Mouse (Mus musculus) embryonic stem cell, embryonic (primary cell): ENCODE data around the gene Kcna7.

ENCODE experiments used
- CTCF ChIA-PET, 4 experiments: fragments of 300-600 bp in 2 of 4; fragments of 350-600 bp in 2 of 4; sonication (Branson Sonifier 250); formaldehyde crosslinking; loops; one replicate each; lab custom pipeline; 2022; ENCODE audit warnings: inconsistent platforms in 2 of 4; lab: Charles Lee
- POLR2A ChIA-PET, 4 experiments: fragments of 300-600 bp in 2 of 4; fragments of 350-600 bp in 2 of 4; sonication (Branson Sonifier 250); formaldehyde crosslinking; loops; one replicate each; lab custom pipeline; 2022; ENCODE audit warnings: antibody characterized with exemption in 4 of 4, inconsistent platforms in 1 of 4; lab: Charles Lee

Gene Kcna7

GRCm38 (mm10) chr7:45405091-45406075 is at the start of gene Kcna7:
Kcna7 (plus strand) TSS chr7:45405653.
- ChIA-PET POLR2A (interaction anchor here in 3 of 4 experiments (0.6 to 39.9 kb wide), 68 partner anchors 8 to 419 kb away, joined by 3 to 1478 read pairs (median 4); partner anchors contain the start of genes Ntf5 (in 3 of the 3), Snrnp70 (in 3 of the 3), Gys1 (in 2 of the 3) and Lhb (in 2 of the 3)), CTCF (interaction anchor here (0.5 to 4.9 kb wide), 79 partner anchors 8 to 468 kb away, joined by 3 to 53 read pairs (median 5); partner anchors contain the start of genes Gys1 (in 3 of the 4), Lhb (in 3 of the 4), Ntf5 (in 3 of the 4) and Snrnp70 (in 3 of the 4))

GRCm38 (mm10) chr7:45356087-45356486 is 49.4 kb upstream of the Kcna7 start:
- ChIA-PET POLR2A (interaction anchor here in 3 of 4 experiments (0.9 to 51.5 kb wide), 18 partner anchors 9 to 231 kb away, joined by 3 to 1478 read pairs (median 8); partner anchors contain the start of genes Ppfia3 (in 3 of the 3), Kcna7 (in 2 of the 3), Snrnp70 (in 2 of the 3) and Rps11 (in 1 of the 3)), CTCF (interaction anchor here (0.6 to 13.0 kb wide), 8 partner anchors 10 to 125 kb away, joined by 3 to 200 read pairs (median 6); partner anchors contain the start of gene Ppfia3 (in 1 of the 4))

GRCm38 (mm10) chr7:45359081-45359480 is 46.4 kb upstream of the Kcna7 start:
- CTCF ChIA-PET = interaction anchor here in 3 of 4 experiments (0.6 to 13.0 kb wide), 11 partner anchors 17 to 324 kb away, joined by 3 to 200 read pairs (median 5); partner anchors contain the start of gene Kcna7 (in 1 of the 3)
- POLR2A ChIA-PET = interaction anchor here in 3 of 4 experiments (0.5 to 51.5 kb wide), 30 partner anchors 9 to 434 kb away, joined by 3 to 1478 read pairs (median 4); partner anchors contain the start of genes Aldh16a1 (in 2 of the 3), Ftl1 (in 2 of the 3), Snrnp70 (in 2 of the 3) and Gys1 (in 1 of the 3)

DNA sequence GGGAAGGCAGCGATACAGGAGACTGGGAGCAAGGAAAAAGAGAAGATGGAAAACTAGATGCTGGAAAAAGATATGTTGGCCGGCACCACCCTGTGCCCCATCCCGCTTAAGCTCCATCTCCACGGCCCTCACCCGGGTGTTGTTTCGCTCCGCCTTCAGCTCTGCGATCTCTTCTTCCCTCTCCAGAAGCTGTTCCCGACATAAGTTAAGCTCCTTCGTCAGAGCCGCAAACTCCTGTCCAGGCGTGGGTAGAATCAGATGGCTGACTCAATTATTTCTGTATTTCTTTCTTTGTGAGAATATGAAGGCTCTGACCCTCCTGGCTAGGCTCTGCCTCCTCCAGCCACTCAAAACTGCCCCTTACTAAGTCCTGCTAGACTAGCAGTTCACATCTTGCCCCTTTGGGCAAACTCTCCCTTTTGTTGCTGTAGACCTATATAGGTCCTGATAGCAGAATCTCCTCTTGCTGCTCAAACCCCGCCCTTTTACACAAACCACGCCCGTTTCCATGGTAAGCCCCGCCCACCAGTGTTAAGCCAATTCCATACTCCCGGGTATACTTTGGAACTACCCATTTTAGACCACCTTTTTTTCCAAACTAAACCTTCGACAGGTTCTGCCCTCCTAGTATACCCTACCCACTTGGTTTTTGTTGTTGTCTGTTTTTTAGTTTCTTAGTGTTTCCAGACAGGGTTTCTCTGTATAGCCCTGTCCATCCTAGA is 44.9 kb upstream of the Kcna7 start:
- POLR2A ChIA-PET = interaction anchor here (0.5 to 51.5 kb wide), 86 partner anchors 8 to 545 kb away, joined by 3 to 1478 read pairs (median 5); partner anchors contain the start of genes Gys1 (in 3 of the 4), Snrnp70 (in 3 of the 4), Ftl1 (in 2 of the 4) and Kcna7 (in 2 of the 4)
- CTCF ChIA-PET = interaction anchor here (0.6 to 13.0 kb wide), 27 partner anchors 8 to 1205 kb away, joined by 3 to 200 read pairs (median 5); partner anchors contain the start of genes Gys1 (in 1 of the 4), Kcna7 (in 1 of the 4), Ntf5 (in 1 of the 4) and Ruvbl2 (in 1 of the 4)

DNA sequence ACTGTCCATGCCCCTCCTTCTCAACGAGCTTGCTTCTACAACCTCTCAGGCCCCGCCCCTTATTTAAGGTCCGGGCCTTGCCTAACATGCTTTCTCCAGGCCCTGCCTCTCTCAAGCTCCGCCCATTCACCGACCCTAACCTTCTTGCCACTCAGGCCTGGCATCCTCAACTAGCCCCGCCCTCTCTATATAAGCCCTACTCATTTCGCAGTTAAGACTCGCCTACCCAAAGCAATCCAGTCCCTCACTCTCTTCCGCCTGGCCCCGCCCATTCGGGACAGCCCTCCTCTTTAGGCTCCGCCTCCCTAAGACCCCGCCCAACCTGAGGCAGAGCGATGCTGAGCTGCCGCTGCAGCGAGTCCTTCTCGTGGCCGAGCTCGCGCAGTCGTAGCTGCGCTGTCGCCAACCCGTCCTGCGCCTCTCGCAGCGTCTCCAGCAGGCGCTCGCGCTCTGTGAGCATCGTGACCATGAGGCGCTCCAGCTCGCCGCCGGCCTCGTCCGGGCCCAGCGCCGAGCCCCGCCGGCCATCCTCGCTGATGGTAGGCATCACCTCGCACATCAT is 44.1 kb upstream of the Kcna7 start:
- CTCF ChIA-PET = interaction anchor here (0.6 to 13.0 kb wide), 33 partner anchors 8 to 1205 kb away, joined by 3 to 200 read pairs (median 5); partner anchors contain the start of genes Kcna7 (in 2 of the 4), Aldh16a1 (in 1 of the 4), Gys1 (in 1 of the 4) and Ntf5 (in 1 of the 4)

GRCm38 (mm10) chr7:45362801-45363200 is 42.7 kb upstream of the Kcna7 start:
- ChIA-PET CTCF (interaction anchor here in 3 of 4 experiments (0.5 to 13.0 kb wide), 7 partner anchors 12 to 381 kb away, joined by 3 to 200 read pairs (median 4); partner anchors contain the start of gene Kcna7 (in 1 of the 3)), POLR2A (interaction anchor here in 3 of 4 experiments (0.6 to 51.5 kb wide), 23 partner anchors 10 to 335 kb away, joined by 3 to 1478 read pairs (median 6); partner anchors contain the start of genes Snrnp70 (in 2 of the 3), Aldh16a1 (in 1 of the 3), Ftl1 (in 1 of the 3) and Gys1 (in 1 of the 3))

More for the DNA sequence above, 44.1 kb upstream of the Kcna7 start:
- POLR2A ChIA-PET = interaction anchor here (0.5 to 51.5 kb wide), 94 partner anchors 8 to 546 kb away, joined by 3 to 1478 read pairs (median 4); partner anchors contain the start of genes Ftl1 (in 3 of the 4), Gys1 (in 3 of the 4), Snrnp70 (in 3 of the 4) and Kcna7 (in 2 of the 4)

GRCm38 (mm10) chr7:45363983-45364382 is 41.5 kb upstream of the Kcna7 start:
- CTCF ChIA-PET = interaction anchor here in 1 of 4 experiments (0.7 kb wide), 1 partner anchor 679 kb away, joined by 7 read pairs; no protein-coding TSS in a partner anchor
- POLR2A ChIA-PET = interaction anchor here in 2 of 4 experiments (0.7 to 51.5 kb wide), 6 partner anchors 9 to 66 kb away, joined by 3 to 1478 read pairs (median 41); partner anchors contain the start of genes Kcna7 (in 1 of the 2) and Snrnp70 (in 1 of the 2)

- POLR2A ChIA-PET = interaction anchor here (0.5 to 51.5 kb wide), 83 partner anchors 10 to 414 kb away, joined by 3 to 1478 read pairs (median 5); partner anchors contain the start of genes Ftl1 (in 3 of the 4), Snrnp70 (in 3 of the 4), Kcna7 (in 2 of the 4) and Plekha4 (in 2 of the 4)
- CTCF ChIA-PET = interaction anchor here (0.5 to 6.9 kb wide), 22 partner anchors 11 to 435 kb away, joined by 3 to 79 read pairs (median 5); partner anchors contain the start of genes Gys1 (in 1 of the 4) and Kcna7 (in 1 of the 4)
Measured at GRCm38 (mm10) chr7:45365742-45366651, 39.5 kb upstream of the Kcna7 start.

GRCm38 (mm10) chr7:45366652-45367019 is 38.8 kb upstream of the Kcna7 start, which contains the start of gene Ppfia3:
Ppfia3 (minus strand) TSS chr7:45367019.
- ChIA-PET CTCF (interaction anchor here (0.5 to 6.9 kb wide), 26 partner anchors 11 to 653 kb away, joined by 3 to 79 read pairs (median 4); partner anchors contain the start of genes Gys1 (in 1 of the 4), Kcna7 (in 1 of the 4), Ntf5 (in 1 of the 4) and Nucb1 (in 1 of the 4)), POLR2A (interaction anchor here (0.5 to 51.5 kb wide), 92 partner anchors 6 to 1153 kb away, joined by 3 to 1478 read pairs (median 4); partner anchors contain the start of genes Ftl1 (in 3 of the 4), Snrnp70 (in 3 of the 4), Aldh16a1 (in 2 of the 4) and Fam83e (in 2 of the 4))

DNA sequence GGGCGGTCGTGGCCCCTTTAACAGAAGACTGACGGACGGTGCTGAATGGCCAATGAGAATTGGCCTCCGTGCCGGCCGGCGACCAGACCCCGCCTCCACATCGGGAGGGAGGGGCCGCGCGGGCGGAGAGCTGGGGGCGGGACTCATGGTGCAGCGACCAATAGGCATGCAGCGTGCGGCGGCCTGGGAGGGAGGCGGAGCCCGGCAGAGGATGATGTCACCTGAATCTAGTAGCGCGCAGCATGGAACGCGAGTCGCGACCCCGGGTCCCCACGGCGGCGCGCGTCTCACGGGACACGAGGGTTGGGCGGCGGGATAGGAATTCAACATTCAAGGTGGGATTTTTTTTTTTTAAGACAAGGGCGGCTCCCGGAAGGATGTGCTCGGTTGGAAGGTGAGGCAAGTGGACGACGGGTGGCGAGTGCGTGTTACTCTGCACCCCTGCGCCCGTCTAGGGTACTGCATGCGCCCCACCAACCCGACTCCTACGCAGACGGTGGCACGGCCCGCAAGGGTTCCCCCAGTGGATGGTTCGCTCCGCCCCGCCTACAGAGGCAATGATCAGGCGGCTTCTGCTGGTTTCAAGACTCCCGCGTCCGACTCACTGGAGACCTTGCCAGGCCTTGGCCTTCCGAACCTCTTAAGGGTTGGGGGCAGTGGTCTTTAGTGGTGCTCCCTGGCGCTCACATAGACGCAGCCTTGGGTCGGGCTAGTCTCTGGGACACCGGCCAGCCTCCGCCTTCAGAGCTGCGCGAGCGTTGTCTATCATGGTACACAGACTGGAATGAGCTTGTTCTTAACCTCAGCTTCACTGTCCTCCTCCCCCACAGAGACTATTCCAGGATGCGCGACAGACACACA is 38.2 kb upstream of the Kcna7 start:
- ChIA-PET CTCF (interaction anchor here in 3 of 4 experiments (0.5 to 6.9 kb wide), 36 partner anchors 12 to 653 kb away, joined by 3 to 79 read pairs (median 4); partner anchors contain the start of genes Aldh16a1 (in 1 of the 3), Gys1 (in 1 of the 3), Kcna7 (in 1 of the 3) and Ntf5 (in 1 of the 3)), POLR2A (interaction anchor here (0.6 to 51.5 kb wide), 105 partner anchors 7 to 1153 kb away, joined by 3 to 1478 read pairs (median 4); partner anchors contain the start of genes Snrnp70 (in 4 of the 4), Ftl1 (in 3 of the 4), Aldh16a1 (in 2 of the 4) and Fam83e (in 2 of the 4))

DNA sequence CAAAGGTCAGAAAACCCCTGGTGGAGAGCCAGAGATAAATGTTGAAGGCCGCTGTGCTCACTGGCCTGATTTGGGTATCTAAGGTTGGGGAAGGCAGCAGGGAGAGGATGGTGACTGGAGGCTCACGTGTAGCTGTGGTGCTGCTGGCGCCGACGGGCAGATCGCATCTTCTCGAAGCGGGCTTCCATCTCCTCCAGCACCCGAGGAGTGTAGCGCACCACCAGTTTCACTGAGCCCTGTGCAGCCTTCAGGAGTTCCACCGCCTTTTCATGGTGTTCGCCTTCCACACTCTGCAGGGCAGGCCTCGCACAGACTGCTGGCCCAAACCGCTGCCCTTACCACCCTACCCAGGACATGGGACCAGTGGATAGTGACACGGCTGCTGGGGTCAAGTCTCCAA is 37.3 kb upstream of the Kcna7 start:
- ChIA-PET CTCF (interaction anchor here in 2 of 4 experiments (0.6 to 6.9 kb wide), 11 partner anchors 15 to 300 kb away, joined by 3 to 79 read pairs (median 5); partner anchors contain the start of gene Snrnp70 (in 1 of the 2)), POLR2A (interaction anchor here (0.5 to 51.5 kb wide), 42 partner anchors 8 to 353 kb away, joined by 3 to 1478 read pairs (median 6); partner anchors contain the start of genes Snrnp70 (in 3 of the 4), Gys1 (in 2 of the 4), Slc6a21 (in 2 of the 4) and Aldh16a1 (in 1 of the 4))

DNA sequence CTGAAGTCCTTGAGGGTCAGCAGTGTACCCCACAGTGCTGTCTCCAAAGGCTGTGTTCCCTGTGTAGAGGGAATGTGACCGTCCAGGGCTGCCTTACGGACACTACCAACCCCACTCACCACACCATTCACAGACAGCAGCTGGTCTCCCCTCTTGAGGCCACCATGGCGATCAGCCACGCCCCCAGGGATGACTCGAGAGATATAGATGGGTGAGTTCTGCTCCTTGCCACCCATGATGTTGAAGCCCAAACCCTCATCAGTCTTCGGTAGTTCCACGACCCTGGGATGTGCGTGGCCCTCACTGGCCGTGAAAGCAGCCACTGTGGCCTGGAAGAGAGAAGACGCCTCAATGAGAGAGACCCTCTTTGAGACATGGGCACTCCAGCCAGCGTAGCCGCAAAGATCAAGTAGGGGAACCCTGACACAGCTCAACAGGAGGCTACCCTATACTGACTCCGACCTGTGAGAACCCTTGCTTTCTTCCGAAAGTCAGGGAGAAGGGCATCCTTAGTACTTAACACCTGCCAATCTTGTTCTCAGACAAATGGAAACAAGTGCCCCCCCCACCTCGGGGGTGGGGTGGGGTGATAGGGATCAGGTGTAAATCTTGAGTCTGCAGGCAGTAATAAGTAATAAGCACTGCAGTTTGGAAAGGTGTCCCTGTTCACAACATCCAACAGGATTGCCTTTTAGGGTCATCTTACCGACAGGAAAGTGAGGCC is 36.3 kb upstream of the Kcna7 start:
- ChIA-PET POLR2A (interaction anchor here in 3 of 4 experiments (0.6 to 51.5 kb wide), 20 partner anchors 8 to 239 kb away, joined by 3 to 1478 read pairs (median 5); partner anchors contain the start of genes Snrnp70 (in 2 of the 3), Hrc (in 1 of the 3) and Kcna7 (in 1 of the 3)), CTCF (interaction anchor here in 1 of 4 experiments (0.7 to 6.9 kb wide), 4 partner anchors 9 to 70 kb away, joined by 3 to 79 read pairs (median 3); no protein-coding TSS in a partner anchor)
